Mouse (Mus musculus) ES-Bruce4 (cell line): ENCODE results near the gene Speer4a.
"Not testable (repeated sequence)": the region's sequence is repeated elsewhere in the genome, so short reads cannot be mapped to it uniquely, and the experiment has no call there.

Experiments
- CTCF ChIP-seq: IDR thresholded peaks from one replicate; pipeline ENCODE4 v1.8.1; 2011; ENCODE audit warnings: low read depth, low read length
- POLR2A ChIP-seq: IDR thresholded peaks from one replicate; pipeline ENCODE4 v1.8.1; 2011; ENCODE audit warnings: low read length; ENCODE audit not compliant: insufficient read depth

DNA sequence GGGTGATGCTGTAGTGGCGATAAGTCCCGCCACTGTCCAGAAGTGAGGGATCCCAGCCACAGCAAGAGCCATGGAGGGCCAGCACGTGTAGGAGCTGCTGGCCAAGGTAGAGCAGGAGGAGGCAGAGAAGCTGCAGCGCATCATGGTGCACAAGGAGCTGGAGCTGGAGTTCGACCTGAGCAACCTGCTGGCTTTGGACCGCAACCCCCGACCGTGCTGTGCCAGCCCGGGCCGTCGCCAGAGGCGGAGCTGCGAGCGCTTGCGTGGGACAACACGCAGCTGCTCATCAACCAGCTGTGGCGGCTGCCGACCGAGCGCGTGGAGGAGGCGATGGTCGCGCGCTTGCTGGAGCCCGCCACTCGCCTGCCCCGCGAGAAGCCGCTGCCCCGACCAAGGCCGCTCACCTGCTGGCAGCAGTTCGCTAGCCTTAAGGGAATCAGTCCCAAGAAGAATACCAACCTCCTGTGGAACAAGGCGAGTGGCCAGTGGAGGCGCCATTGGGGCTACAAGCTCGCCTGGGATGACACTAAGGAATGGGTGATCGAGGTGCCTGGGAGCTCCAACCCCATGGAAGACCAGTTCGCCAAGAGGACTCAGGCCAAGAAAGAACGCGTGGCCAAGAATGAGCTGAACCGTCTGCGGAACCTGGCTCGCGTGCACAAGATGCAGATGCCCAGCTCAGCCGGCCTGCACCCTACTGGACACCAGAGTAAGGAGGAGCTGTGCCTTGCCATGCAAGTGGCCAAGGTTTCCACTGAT, 32.2 kb downstream of the Speer4a start:
- TF ChIP-seq CTCF = peak; percentile 14
- not testable (repeated sequence) for TF ChIP-seq POLR2A
